Mouse (Mus musculus): ENCODE data around the gene Myl4.

DNA sequence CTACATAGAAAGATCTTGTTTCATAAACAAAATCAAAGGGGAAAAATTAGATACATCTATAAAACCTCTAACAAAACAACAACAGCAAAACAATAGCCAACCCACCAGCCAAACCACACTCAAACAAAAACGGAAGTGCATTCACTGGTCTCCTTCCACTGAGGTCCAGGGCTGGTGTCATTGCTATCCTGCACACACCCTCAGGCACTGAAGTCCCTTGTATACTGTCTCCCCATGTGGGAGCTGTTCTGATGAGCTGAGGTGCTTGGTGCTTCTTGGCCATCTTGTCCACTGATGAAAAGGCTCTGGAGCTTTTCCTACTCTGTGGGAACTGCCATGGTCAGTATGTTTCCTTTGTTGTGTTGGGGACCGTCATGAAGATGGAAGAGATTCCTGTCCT is 38.0 kb downstream of the Myl4 start:
- TF ChIP-seq CTCF (IDR thresholded peaks at IDR 0.05; ENCODE audit: low read depth, low read length) (no peak), POLR2A (IDR thresholded peaks at IDR 0.05; ENCODE audit: extremely low read depth, insufficient read depth, low read length) (no peak)
